Mouse (Mus musculus) liver, postnatal 0 days (tissue): ENCODE data around the gene Lrrc4b. TPM values are rescaled to one million over a fixed set of nuclear protein-coding genes. Genes with fewer than 3 reads are reported as not detected.
A peak's percentile ranks its signal among the peaks of the same experiment; 100 is the strongest.

ENCODE experiments used
- ATAC-seq: fragments of 200-750 bp; cut with Nextera tagmentation; 2 replicates; pipeline ENCODE4 v1.8.0; 2017; ENCODE audit warnings: mild to moderate bottlenecking, moderate library complexity
- DNase-seq: peaks from one replicate; pipeline ENCODE4 v3.0.0-alpha.2; 2016
- H3K27ac ChIP-seq: fragments of 300-500 bp; sonication (generic); 2 replicates; pipeline ENCODE4 v1.5.1; 2014; ENCODE audit warnings: antibody characterized with exemption, moderate library complexity, mild to moderate bottlenecking, low read depth
- H3K27me3 ChIP-seq: fragments of 300-500 bp; sonication (generic); 2 replicates; pipeline ENCODE4 v1.6.1; 2014; ENCODE audit warnings: low read length, control low read depth, mixed read lengths; ENCODE audit not compliant: insufficient read depth
- H3K36me3 ChIP-seq: fragments of 300-500 bp; sonication (generic); replicated peaks from 2 replicates; pipeline ENCODE4 v1.6.1; 2014; ENCODE audit warnings: mild to moderate bottlenecking, control low read depth, low read length, moderate library complexity, mixed read lengths; ENCODE audit not compliant: insufficient read depth
- H3K4me1 ChIP-seq: fragments of 300-500 bp; sonication (generic); 2 replicates; pipeline ENCODE4 v1.6.1; 2014; ENCODE audit warnings: antibody characterized with exemption, mild to moderate bottlenecking, control low read depth; ENCODE audit not compliant: insufficient read depth
- H3K4me2 ChIP-seq: fragments of 300-500 bp; sonication (generic); 2 replicates; pipeline ENCODE4 v1.6.1; 2014; ENCODE audit warnings: low read depth, mild to moderate bottlenecking, low read length, moderate library complexity, mixed read lengths
- H3K4me3 ChIP-seq: fragments of 300-500 bp; sonication (generic); 2 replicates; pipeline ENCODE4 v1.5.1; 2014; ENCODE audit warnings: low read depth, low read length
- H3K9ac ChIP-seq: fragments of 300-500 bp; sonication (generic); replicated peaks from 2 replicates; pipeline ENCODE4 v1.6.1; 2014; ENCODE audit warnings: mild to moderate bottlenecking, moderate library complexity
- H3K9me3 ChIP-seq: fragments of 300-500 bp; sonication (generic); 2 replicates; pipeline ENCODE4 v1.6.1; 2016; ENCODE audit warnings: mild to moderate bottlenecking, control low read depth, low read length, mixed read lengths
- CTCF ChIP-seq: sonication (generic); IDR thresholded peaks from 2 replicates; pipeline ENCODE4 v1.5.1; 2016; ENCODE audit warnings: antibody characterized with exemption, low read depth
- EP300 ChIP-seq: IDR thresholded peaks from 2 replicates; pipeline ENCODE4 v1.6.1; 2016; ENCODE audit warnings: antibody characterized with exemption, low read depth, mild to moderate bottlenecking
- WGBS: fragments of 180-500 bp; shearing (Covaris S2); extraction: QIAGEN DNeasy Blood & Tissue Kit; methylation state at CpG from one replicate; pipeline ENCODE4 v1.1.7; 2014; ENCODE audit not compliant: insufficient replicate concordance; 5-methylcytosine and 5-hydroxymethylcytosine counted together
- microRNA-seq: library from miRNA; unstranded; fragments of <30 nt; microRNA quantifications from one replicate; pipeline ENCODE4, GENCODE M21; 2016
- polyA plus RNA-seq: library from polyadenylated mRNA; unstranded; fragments of >200 nt; fragmentation: Nextera tagmentation; extraction: Ambion mirVana; gene quantifications from 2 replicates; pipeline ENCODE4 v1.2.1, GENCODE M21; 2015

The Lrrc4b gene
- polyA plus RNA-seq, 1 experiment from 2014 or later, result not detected

GRCm38 (mm10) chr7:44496771-44497109 is 67.9 kb downstream of the Lrrc4b start:
- WGBS, result 1% methylated on average over 24 of the region's 26 CpGs
- TF ChIP-seq EP300 (no peak), CTCF (peak; percentile 46)
- peaks cover 12% of the 10 kb centered on the region for H3K36me3 ChIP-seq
- no peak for DNase-seq
- peak overlapping the region; percentile 81 for H3K4me2 ChIP-seq
- peaks cover 24% of the 10 kb centered on the region for H3K4me1 ChIP-seq
- H3K27ac ChIP-seq, result peak overlapping the region; percentile 95
- H3K9ac ChIP-seq, result peak overlapping the region; percentile 70
- peak; percentile 56 for ATAC-seq
- H3K4me3 ChIP-seq, result peak overlapping the region; percentile 60
- no peaks in the 10 kb centered on the region for H3K9me3 ChIP-seq
- no peaks in the 10 kb centered on the region for H3K27me3 ChIP-seq

- 68% methylated on average over 10 of the region's 10 CpGs for WGBS
These were observed 68.7 kb downstream of the Lrrc4b start for GRCm38 (mm10) chr7:44497361-44498055.

DNA sequence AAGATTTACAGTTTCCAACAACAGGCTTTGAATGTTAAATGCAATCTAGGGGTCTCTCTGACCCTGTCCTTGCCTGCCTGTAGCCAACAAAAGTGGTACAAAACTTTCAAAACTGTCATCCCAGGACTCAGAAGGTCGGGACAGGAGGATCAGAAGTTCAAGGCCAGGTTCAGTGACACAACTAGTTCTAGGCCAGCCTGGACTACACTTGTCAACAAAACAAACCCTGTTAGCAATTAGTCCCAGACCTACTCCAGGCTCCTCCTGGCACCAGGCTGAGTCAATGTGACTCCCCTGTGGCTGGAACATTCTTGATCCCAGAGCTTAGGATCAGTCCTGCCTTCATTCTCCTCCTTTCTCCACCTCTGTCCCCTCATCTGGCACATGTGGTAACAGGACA is 70.1 kb downstream of the Lrrc4b start:
- H3K4me1 ChIP-seq, result peaks cover 24% of the 10 kb centered on the region
- H3K9me3 ChIP-seq, result no peaks in the 10 kb centered on the region
- 0 out of 2 replicates have a peak overlapping the region, but pooled peaks have one; percentile 11 for H3K27ac ChIP-seq
- 33% methylated on average over 1 of the region's 1 CpGs for WGBS
- H3K4me2 ChIP-seq, result no peak overlapping the region
- H3K9ac ChIP-seq, result no peak overlapping the region
- H3K36me3 ChIP-seq, result no peaks in the 10 kb centered on the region
- no peak for TF ChIP-seq CTCF
- no peak for TF ChIP-seq EP300
- no peak for ATAC-seq
- no peak overlapping the region for H3K4me3 ChIP-seq
- no peaks in the 10 kb centered on the region for H3K27me3 ChIP-seq
- DNase-seq, result no peak

More at GRCm38 (mm10) chr7:44497361-44498055, 68.7 kb downstream of the Lrrc4b start:
- H3K9me3 ChIP-seq, result no peaks in the 10 kb centered on the region
- DNase-seq (peak; percentile 51), ATAC-seq (no peak)
- no peak for TF ChIP-seq CTCF
- no peak for TF ChIP-seq EP300
- peak overlapping the region; percentile 81 for H3K4me2 ChIP-seq
- no peaks in the 10 kb centered on the region for H3K27me3 ChIP-seq
- H3K4me1 ChIP-seq, result peaks cover 24% of the 10 kb centered on the region
- H3K4me3 ChIP-seq, result peak overlapping the region; percentile 60; the same call in 1 of the 2 replicates
- H3K9ac ChIP-seq, result no peak overlapping the region
- peaks cover 4% of the 10 kb centered on the region for H3K36me3 ChIP-seq
- peak overlapping the region; percentile 95 for H3K27ac ChIP-seq

DNA sequence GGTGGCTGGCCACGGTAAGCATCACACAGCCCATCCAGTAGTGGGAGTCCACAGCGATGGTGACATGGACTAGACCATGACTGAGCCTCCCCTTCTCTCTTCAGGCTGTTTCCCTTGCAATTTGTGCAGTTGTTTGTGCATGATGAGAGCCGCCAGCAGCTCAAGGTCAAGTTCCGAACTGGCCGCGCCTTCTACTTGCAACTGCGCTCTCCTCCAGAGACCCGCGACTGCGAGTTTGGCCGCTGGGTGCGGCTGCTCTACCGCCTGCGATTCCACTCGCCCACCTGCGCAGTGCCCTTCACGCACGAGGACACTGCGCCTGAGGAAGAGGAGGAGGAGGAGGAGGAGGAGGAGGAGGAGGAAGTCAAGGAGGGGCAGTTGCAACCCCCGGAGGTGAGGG is 71.2 kb downstream of the Lrrc4b start:
- WGBS, result 60% methylated on average over 20 of the region's 20 CpGs
- Histone ChIP-seq H3K36me3 (no peaks in the 10 kb centered on the region), H3K9ac (no peak overlapping the region), H3K9me3 (no peaks in the 10 kb centered on the region), H3K4me1 (peaks cover 21% of the 10 kb centered on the region), H3K27me3 (no peaks in the 10 kb centered on the region), H3K27ac (no peak overlapping the region), H3K4me2 (no peak overlapping the region), H3K4me3 (no peak overlapping the region)
- ATAC-seq (no peak), DNase-seq (peak; percentile 13)
- TF ChIP-seq CTCF (no peak), EP300 (no peak)

DNA sequence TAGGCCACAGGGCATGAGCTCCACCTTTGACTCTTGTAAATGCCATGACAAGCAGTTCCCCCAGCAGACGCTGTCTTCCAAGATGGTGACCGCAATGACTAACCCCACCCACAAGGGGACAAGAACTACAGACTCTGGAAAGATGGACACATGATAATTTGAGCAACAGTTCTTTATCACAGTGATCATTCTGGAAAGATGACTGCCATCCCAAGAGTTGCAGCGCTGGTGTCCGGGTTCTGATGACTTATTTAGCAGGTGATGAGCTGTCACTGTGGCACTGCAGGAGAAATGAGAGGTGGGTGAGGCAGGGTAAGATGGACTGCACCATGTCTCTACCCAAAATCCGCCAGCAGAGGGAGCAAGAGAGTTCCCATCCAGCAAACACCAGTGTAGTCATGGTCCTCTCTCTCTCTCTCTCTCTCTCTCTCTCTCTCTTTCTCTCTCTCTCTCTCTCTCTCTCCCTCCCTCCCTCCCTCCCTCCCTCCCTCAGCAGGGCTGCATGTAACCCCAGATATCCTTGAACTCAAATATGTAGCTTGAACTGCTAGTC is 72.8 kb downstream of the Lrrc4b start:
- peaks cover 11% of the 10 kb centered on the region for H3K4me1 ChIP-seq
- H3K36me3 ChIP-seq, result no peaks in the 10 kb centered on the region
- no peaks in the 10 kb centered on the region for H3K27me3 ChIP-seq
- no peaks in the 10 kb centered on the region for H3K9me3 ChIP-seq
- WGBS, result 27% methylated on average over 5 of the region's 5 CpGs
- H3K9ac ChIP-seq, result no peak overlapping the region
- ATAC-seq (no peak), DNase-seq (peak; percentile 82)
- peak; percentile 83 for TF ChIP-seq CTCF
- no peak for TF ChIP-seq EP300
- H3K4me3 ChIP-seq, result no peak overlapping the region
- H3K4me2 ChIP-seq, result no peak overlapping the region
- no peak overlapping the region for H3K27ac ChIP-seq

- H3K27me3 ChIP-seq, result 0 out of 2 replicates have a peak, but pooled peaks cover 14% of the 10 kb centered on the region
- no peak for ATAC-seq
- H3K4me3 ChIP-seq, result no peak overlapping the region
- no peaks in the 10 kb centered on the region for H3K9me3 ChIP-seq
- H3K36me3 ChIP-seq, result no peaks in the 10 kb centered on the region
- H3K4me2 ChIP-seq, result no peak overlapping the region
- no peak overlapping the region for H3K27ac ChIP-seq
- no peak overlapping the region for H3K9ac ChIP-seq
- TF ChIP-seq EP300 (no peak), CTCF (no peak)
- no peaks in the 10 kb centered on the region for H3K4me1 ChIP-seq
- DNase-seq, result no peak
These were observed 78.7 kb downstream of the Lrrc4b start for GRCm38 (mm10) chr7:44507491-44507890.

Small RNA genes within 50 kb of the gene (microRNA-seq; reads per million reads assigned to microRNA genes)
- gene Mir7052, result 2.4 reads per million

Other genes starting within 250 kb of the Lrrc4b start
- gene Klk1b24, start 240.8 kb upstream of the Lrrc4b start, polyA plus RNA-seq, result not detected in 2 replicates
- gene Klk1b3, start 230.8 kb upstream of the Lrrc4b start, polyA plus RNA-seq, result not detected in 2 replicates
- gene Klk1b4, start 221.6 kb upstream of the Lrrc4b start, polyA plus RNA-seq, result 0.18 TPM in 1 of 2 replicates, not detected in the other
- gene Klk1b5, start 213.1 kb upstream of the Lrrc4b start, polyA plus RNA-seq, result not detected in 2 replicates
- gene Klk1, start 203.7 kb upstream of the Lrrc4b start, polyA plus RNA-seq, result 0.79 TPM in 1 of 2 replicates, not detected in the other
- not detected in 2 replicates for gene Gm36864, start 192.8 kb upstream of the Lrrc4b start, polyA plus RNA-seq
- 0.51 and 0.54 TPM in 2 replicates for gene 1700028J19Rik, start 182.3 kb upstream of the Lrrc4b start, polyA plus RNA-seq
- gene 2410002F23Rik, start 182.3 kb upstream of the Lrrc4b start, polyA plus RNA-seq, result 18.8 and 20.6 TPM in 2 replicates
- gene Acp4, start 171.6 kb upstream of the Lrrc4b start, polyA plus RNA-seq, result not detected in 2 replicates
- gene Gm15517, start 167.6 kb upstream of the Lrrc4b start, polyA plus RNA-seq, result not detected in 2 replicates
- gene Clec11a, start 122.1 kb upstream of the Lrrc4b start, polyA plus RNA-seq, result 1.6 and 1.8 TPM in 2 replicates
- not detected in 2 replicates for gene Shank1, start 118.8 kb upstream of the Lrrc4b start, polyA plus RNA-seq
- gene Syt3, start 44.9 kb upstream of the Lrrc4b start, polyA plus RNA-seq, result 0.04 TPM in 1 of 2 replicates, not detected in the other
- 0.15 and 0.18 TPM in 2 replicates for gene 1700008O03Rik, start 43.2 kb upstream of the Lrrc4b start, polyA plus RNA-seq
- gene Aspdh, start 36.4 kb downstream of the Lrrc4b start, polyA plus RNA-seq, result 38.9 and 44.3 TPM in 2 replicates
- 59.7 and 63.1 TPM in 2 replicates for gene Josd2, start 39.0 kb downstream of the Lrrc4b start, polyA plus RNA-seq
- 32.4 and 35.9 TPM in 2 replicates for gene Emc10, start 67.5 kb downstream of the Lrrc4b start, polyA plus RNA-seq
- 3.3 and 4.1 TPM in 2 replicates for gene Fam71e1, start 67.6 kb downstream of the Lrrc4b start, polyA plus RNA-seq
- 0.35 and 2.7 TPM in 2 replicates for gene Mybpc2, start 95.6 kb downstream of the Lrrc4b start, polyA plus RNA-seq
- 9.5 and 10.1 TPM in 2 replicates for gene Spib, start 103.1 kb downstream of the Lrrc4b start, polyA plus RNA-seq
- gene Pold1, start 119.8 kb downstream of the Lrrc4b start, polyA plus RNA-seq, result 18.9 and 25.1 TPM in 2 replicates
- gene Nr1h2, start 124.9 kb downstream of the Lrrc4b start, polyA plus RNA-seq, result 33.6 and 33.9 TPM in 2 replicates
- gene Napsa, start 143.4 kb downstream of the Lrrc4b start, polyA plus RNA-seq, result 17.0 and 17.8 TPM in 2 replicates
- 0.13 and 0.20 TPM in 2 replicates for gene Kcnc3, start 161.6 kb downstream of the Lrrc4b start, polyA plus RNA-seq
- 1.5 and 2.1 TPM in 2 replicates for gene Myh14, start 241.8 kb downstream of the Lrrc4b start, polyA plus RNA-seq